Mouse (Mus musculus): ENCODE data around the gene Stk11ip.

The Stk11ip gene

DNA sequence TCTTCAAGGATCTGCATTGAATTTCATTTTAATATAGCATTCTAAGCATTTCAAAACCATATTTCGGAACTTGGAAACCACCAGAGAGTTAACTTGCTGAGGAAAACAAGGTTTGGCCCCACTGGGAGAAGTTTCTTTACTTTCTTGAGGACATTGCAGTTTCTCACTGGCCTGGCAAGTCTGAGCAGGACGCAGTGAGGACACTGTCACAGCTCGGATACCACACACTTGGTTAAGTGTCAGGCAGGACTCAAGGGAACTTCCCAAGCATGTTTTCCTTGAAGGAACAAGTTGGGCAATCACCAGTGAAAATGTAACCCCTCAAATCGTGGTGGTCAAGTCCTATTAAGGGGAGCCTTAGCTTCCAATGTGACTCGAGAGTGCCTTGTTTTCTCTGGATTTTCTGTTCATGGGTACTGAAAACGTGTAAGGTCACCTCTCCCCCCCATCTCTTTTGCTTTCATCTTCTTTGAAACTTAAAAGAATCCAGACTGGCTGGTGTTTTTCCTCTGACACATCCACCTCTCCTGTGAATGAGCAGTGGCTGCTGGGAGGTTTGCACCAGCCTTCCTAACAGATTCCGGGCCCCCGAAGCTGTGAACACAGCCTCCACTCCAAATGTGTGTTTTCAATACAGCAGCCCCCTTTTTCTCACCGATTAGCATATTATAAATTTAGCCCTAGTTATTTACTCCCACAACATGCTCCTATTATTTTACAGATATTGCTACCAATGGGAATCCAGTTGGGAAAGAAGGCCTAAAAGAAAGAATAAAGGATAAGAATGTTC is 16.9 kb upstream of the Stk11ip start:
- no peak for DNase-seq

DNA sequence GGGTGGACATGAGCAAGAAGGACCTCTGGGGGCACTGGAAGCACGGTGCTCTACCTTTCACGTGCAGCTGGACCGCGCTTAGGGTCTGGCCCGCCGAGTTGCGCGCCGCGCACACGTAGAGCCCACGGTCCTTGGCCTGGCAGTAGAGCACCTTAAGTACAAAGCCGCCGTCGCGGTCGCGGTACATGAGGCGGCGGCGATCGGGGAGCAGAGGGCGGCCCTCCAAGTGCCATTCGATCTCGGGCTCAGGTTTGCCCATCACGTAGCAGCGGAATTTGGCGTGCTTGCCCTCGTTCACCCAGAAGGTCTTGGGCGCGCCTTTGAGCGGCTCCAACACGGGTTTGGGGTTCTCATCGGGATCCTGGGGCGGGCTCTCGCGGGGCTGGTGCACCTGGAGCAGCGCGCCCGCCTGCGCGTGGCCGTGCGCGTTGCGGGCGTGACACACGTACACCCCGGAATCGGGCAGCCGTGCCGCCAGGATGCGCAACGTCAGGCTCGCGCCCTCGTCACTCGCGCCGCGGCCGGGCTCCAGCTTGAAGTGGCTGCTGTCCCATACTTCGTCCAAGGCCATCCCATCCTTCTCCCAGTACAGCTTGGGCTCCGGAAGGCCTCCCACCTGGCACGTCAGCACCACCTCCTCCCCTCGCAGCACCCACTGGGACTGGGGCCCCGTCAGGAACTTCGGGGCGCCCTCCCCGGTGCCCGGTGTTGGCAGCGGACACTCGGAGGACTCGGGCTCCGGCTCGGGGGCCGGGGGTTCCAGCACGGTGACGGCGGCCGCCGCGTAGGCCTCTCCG is 16.0 kb upstream of the Stk11ip start:
- DNase-seq: peak; percentile 81

DNA sequence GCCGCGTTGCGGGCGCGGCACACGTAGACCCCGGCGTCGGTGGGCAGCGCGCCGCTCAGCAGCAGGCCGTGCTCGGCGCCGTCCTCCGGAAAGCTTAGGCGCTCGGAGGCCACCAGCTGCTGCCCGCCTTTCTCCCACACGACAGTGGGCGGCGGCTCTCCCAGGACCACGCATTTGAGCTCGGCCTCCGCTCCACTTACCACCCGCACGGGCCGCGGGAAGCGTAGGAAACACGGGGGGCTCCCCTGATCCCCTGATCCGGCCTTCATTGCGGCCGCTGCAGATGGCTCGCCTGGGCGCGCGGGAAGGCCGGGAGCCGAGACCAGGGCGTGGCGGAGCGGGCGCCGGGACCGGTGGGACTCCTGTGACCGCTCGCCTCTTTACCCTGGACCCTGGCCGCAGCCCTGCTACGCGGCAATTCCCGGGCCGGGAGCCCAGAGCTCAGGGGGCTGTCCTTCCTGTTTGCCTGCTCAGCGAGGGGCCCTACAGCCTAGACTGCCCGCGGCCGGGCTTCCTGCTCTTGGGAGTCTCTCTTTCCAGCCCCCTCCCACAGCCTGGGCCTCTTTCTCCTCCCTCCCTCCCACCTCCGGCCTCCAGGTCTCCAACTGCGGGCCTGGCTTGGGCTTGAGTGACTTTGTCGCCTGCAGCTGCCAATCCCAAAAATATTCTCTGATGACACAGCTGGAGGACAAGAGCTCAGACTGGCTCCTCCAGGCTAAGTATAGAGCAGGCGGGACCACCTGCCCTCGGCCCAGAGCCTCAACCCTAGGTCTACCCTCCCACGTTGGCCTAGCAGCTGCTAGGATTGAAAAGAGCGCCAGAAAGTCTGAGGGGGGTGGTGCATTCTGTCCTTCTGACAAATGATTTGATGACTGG is 15.1 kb upstream of the Stk11ip start, which contains the start of gene Obsl1:
Gene Obsl1 (minus strand): TSS at position 497 of the 876 bp plus-strand sequence.
- peak; percentile 91 for DNase-seq

DNA sequence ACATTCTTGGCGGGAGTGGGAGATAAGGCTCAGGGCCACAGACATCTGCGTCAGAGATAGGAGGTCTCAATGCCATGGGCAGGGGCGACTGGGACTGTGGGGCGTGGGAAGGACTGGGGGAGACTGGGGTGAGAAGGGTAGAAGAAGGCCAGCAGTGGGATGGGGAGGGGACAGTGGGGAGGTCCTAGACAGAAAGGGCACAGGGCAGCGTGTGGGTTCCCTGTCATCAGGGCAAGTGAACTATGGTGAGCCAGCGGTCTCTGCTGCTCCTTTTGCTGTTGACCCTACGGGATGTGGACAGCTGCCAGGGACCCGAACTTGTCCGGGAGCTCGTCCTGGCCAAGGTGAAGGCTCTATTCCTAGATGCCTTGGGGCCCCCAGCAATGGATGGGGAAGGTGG is 14.3 kb upstream of the Stk11ip start, which contains the start of gene Inha:
Gene Inha (plus strand): TSS at position 72 of the 400 bp plus-strand sequence.
- no peak for DNase-seq

DNA sequence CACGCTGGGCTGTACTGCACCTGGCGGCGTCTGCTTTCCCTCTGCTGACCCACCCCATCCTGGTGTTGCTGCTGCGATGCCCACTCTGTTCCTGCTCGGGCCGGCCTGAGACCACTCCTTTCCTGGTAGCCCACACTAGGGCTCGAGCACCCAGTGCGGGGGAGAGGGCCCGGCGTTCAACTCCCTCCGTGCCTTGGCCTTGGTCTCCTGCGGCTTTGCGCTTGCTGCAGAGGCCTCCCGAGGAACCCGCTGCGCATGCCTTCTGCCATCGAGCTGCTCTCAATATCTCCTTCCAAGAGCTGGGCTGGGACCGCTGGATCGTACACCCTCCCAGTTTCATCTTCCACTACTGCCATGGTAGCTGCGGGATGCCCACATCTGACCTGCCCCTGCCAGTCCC is 11.7 kb upstream of the Stk11ip start:
- DNase-seq: no peak

- no peak for DNase-seq
These were observed 11.2 kb upstream of the Stk11ip start for GRCm38 (mm10) chr1:75510154-75510553.

DNA sequence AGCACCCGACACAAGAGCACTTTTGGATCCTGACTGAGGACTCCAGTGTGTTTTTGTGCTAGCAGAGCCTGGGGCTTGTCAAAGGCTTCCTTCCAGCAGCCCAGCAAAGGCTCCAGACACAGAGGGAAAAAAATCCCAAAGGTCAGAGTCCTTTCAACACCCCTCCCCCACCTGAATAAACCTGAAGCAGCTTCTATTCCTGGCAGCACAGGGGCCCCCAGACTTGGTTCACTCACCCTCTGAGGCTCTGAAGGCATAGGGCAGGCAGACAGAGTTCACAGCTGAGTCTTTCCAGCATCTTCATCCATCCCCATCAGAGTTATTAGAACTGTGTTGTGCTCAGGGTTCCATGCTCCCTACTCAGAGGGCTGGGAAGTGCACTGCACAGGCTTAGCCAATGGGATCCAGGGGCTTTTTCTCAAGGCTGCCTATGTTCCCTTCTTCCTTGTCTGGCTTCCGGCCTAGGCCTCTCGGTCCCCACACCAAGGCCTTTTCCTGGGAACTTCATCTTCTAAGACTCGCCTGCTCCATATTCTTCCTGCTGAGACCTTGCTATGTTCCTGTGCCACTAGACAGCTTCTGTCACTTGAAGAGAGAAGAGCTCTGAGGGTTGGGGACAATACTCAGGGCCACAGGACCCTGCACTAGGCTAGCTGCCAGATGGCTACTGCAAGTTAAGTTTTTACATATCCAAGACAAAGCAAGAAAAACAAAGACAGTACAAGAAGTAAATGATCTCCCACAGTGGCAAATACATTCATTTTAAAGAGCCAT is 9.7 kb upstream of the Stk11ip start:
- DNase-seq: peak; percentile 62

- no peak for DNase-seq
These were observed 8.8 kb upstream of the Stk11ip start for GRCm38 (mm10) chr1:75512550-75512949.

- no peak for DNase-seq
These were observed 4.5 kb upstream of the Stk11ip start for GRCm38 (mm10) chr1:75516703-75517380.

GRCm38 (mm10) chr1:75517984-75518383 is 3.3 kb upstream of the Stk11ip start:
- no peak for DNase-seq

DNA sequence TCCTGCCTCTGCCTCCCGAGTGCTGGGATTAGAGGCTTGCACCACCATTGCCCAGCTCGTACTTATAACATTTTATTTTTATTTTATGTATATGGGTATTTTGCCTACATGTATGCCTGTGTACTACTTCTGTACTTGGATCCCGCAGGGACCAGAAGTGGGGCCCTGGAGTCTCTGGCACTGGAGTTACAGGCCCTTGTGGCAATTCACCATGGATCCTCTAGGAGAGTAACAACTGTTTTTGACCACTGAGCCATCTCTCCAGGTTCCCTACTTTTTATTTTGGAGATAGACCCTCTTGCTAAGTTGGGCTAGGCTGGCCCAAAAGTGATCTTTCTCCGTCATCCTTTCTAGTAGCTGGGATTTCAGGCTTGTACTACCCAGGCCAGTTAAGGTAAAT is 2.9 kb upstream of the Stk11ip start:
- no peak for DNase-seq

DNA sequence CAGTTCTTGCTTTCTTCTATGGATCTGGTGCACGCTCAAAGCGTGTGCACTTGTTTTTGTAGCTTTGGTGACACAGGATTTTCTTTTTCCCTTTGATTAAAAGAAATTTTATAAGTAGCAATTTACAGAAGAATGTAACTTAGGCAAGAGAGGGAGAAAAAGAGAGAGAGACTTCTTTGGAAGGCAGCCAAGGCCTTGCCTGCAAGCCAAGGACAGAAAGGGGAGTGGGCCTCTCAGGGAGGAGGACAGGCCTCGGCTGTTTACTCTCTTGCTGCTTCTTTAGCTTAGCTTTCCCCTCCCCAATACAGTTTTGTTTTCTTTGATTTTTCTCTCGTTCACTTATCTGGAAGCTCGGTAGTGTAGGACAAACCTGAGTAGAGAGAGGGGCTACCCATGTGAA is 1.8 kb upstream of the Stk11ip start:
- DNase-seq: no peak

DNA sequence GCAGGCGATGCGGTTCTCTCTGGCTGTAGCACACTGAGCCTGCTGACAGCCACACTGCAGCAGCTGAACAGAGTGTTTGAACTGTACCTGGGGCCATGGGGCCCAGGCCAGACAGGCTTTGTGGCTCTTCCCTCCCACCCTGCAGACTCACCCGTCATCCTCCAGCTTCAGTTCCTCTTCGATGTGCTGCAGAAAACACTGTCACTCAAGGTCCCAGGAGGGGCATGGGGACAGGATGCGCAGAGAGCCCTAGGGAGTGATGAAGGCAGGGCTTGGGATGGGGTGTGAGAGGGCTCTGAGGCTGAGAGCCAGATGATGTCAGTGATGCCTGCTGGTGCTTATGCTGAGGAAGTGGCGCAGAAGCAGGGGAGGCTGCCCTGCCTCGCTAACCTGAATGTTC is 3.4 kb downstream of the Stk11ip start:
- no peak for DNase-seq

DNA sequence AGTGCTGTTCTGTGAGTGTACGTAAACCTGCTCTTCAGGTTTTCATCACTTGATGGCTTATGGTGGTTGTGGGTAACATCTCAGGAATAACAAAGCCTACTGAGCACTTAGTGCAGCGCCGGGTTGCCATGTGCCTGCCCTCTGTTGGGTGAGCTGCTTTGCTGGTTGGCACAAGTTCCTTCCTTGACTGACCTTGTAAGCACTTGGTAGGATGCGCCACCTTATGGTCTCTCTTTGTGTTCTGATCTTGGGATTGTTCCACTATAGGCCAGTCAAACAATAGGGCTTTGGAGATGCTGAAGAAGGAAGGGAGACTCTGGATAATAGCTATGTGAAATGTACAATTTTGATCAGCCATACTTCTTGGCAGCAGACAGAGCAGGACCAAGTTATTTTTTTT is 9.2 kb downstream of the Stk11ip start:
- no peak for DNase-seq

DNA sequence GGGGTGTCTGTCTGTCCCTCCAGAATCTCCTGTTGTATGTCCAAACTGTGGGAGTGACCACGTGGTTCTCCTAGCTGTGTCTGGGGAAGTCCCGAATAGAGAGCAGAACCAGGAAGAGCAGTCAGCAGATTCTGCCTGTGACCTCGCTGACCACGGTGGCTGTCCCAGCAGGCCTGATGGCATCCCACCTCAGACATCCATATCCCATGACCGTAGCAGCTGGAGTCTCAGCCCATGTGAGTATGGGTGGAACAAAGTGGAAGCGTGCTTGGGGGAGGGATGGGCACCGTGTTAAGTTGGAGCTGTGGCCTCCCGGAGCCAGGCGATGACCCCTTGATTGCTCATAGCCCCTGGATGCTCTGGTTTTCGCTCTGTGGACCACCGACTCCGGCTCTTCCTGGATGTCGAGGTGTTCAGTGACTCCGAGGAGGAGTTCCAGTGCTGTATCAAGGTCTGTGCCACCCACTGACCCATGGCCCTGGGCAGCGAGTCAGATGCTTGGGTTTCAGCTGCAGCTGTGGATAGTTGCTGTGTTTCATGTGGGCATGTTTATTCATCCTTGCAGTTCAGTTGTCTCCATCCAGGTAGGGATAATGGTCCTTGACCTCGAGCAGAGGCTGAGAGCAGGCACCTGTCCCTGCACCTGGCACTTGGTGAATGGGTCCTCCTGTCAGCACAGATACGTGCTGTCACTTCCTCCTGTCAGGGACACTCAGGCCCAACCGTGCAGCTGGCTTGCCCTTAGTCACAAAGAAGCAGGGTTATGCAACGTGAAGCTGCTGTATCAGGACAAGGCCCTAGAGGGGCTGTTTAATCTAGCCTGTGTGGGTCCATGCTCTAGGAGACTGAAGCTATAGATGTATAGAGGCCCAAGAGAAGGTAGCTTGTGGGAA is 11.2 kb downstream of the Stk11ip start:
- no peak for DNase-seq

- no peak for DNase-seq
These were observed 12.3 kb downstream of the Stk11ip start for GRCm38 (mm10) chr1:75533325-75534252.

DNA sequence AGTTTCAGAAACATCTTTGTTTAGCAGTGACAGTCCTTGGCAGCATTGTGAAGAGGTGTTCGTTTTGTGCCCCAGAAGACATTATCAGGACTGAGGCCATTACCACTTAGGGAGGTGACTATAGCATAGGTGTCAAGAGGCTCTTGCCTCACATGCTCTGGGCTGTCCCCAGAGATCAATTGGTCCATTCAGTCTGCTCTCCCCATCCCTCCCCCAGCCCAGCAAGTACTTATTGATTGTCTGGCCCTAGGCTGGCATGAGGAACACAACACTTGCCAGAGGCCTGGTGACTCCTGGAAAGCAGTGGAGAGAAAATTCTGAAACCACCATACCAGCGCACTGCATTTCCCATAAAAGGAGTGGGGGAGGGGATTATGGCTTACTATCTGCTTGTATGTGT is 16.3 kb downstream of the Stk11ip start:
- DNase-seq: no peak

DNA sequence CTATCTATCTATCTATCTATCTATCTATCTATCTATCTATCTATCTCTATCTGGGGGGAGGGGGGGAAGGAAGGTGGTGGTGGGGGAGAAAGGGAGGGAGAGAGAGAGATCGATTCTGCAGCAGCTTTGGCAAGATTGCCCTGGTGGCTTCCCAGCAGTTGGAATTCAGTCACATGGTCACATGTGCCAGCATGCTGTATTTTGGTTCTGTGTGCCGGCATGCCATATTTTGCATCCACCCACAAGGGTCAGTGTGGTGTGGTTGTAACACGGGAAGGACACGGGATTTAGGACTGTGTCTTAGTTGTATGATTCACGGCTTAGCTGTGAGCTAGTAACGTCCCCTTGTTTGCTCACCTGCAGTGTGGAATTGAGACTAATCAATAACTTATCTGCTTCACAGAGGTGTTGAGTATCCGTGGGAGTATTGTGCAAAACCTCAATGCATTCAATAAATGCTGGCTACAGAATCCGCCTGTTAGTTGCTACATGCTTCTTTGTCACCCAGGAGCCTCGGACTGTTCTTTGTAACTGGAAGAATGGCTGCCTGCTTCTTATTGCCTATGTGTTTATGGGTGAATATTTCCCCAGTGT is 17.4 kb downstream of the Stk11ip start:
- DNase-seq: no peak

- no peak for DNase-seq
These were observed 20.2 kb downstream of the Stk11ip start for GRCm38 (mm10) chr1:75541496-75541895.

Measured in embryo, embryonic 11 days (tissue).